Comparison of ENCODE assay signal across 9 mouse cellular contexts in genomic region chr4:106988886-106989225, GRCm38 (mm10).
DNase-seq lines count a peak whose midpoint lies in the region; ATAC-seq and TF ChIP-seq lines count a peak whose summit lies in the region.
"Had no signal": no experiment of that assay in that cellular context is flagged by ENCODE, and none has a peak within 500 bp of the region (broad histone marks: within the 10 kb centered on the region; RNA-seq: fewer than 3 reads in every experiment).

No protein-coding gene starts in this region.

- 31% methylated on average over 6 of the region's 6 CpGs for WGBS in forebrain, embryonic 10.5 days
- 33% methylated on average over 6 of the region's 6 CpGs for WGBS in forebrain, postnatal 0 days
- WGBS in embryonic facial prominence, embryonic 11.5 days = 42% methylated on average over 6 of the region's 6 CpGs
- 32% methylated on average over 6 of the region's 6 CpGs for WGBS in hindbrain, embryonic 15.5 days
- 14% methylated on average over 6 of the region's 6 CpGs for WGBS in midbrain, embryonic 13.5 days

- H3K27me3 ChIP-seq in forebrain, embryonic 10.5 days (ENCODE audit: poor library complexity, severe bottlenecking) = no peaks in the 10 kb centered on the region
- H3K27me3 ChIP-seq in forebrain, postnatal 0 days (ENCODE audit: insufficient read depth, low read length) = no peaks in the 10 kb centered on the region
- no peaks in the 10 kb centered on the region for H3K27me3 ChIP-seq in embryonic facial prominence, embryonic 11.5 days (ENCODE audit: control insufficient read depth, insufficient read depth, low read length)
- no peaks in the 10 kb centered on the region for H3K27me3 ChIP-seq in hindbrain, embryonic 15.5 days
- H3K27me3 ChIP-seq in midbrain, embryonic 13.5 days = no peaks in the 10 kb centered on the region

- H3K9ac ChIP-seq in forebrain, postnatal 0 days = no peak overlapping the region
- H3K9ac ChIP-seq in embryonic facial prominence, embryonic 11.5 days (replicated peaks; ENCODE audit: low read length) = no peak overlapping the region
- no peak overlapping the region for H3K9ac ChIP-seq in hindbrain, embryonic 15.5 days
- H3K9ac ChIP-seq in midbrain, embryonic 13.5 days (replicated peaks) = peak overlapping the region; percentile 33; the same call in 1 of the 2 replicates
- H3K9ac ChIP-seq: liver, embryonic 14.5 days had no signal

- no peak for DNase-seq in forebrain, embryonic 10.5 days (ENCODE audit: extremely low spot score, low spot score)
- no peak for DNase-seq in forebrain, postnatal 0 days
- DNase-seq in embryonic facial prominence, embryonic 11.5 days (ENCODE audit: low spot score) = no peak
- no peak for DNase-seq in adrenal gland, postnatal 14 days
- DNase-seq in right cerebral cortex, postnatal 14 days = no peak
- no peak for DNase-seq in MN1 (ENCODE audit: low spot score)

- no peak overlapping the region for H3K4me2 ChIP-seq in forebrain, postnatal 0 days (ENCODE audit: low read depth)
- no peak overlapping the region for H3K4me2 ChIP-seq in embryonic facial prominence, embryonic 11.5 days (ENCODE audit: low read depth, low read length)
- H3K4me2 ChIP-seq in hindbrain, embryonic 15.5 days = no peak overlapping the region
- 0 out of 2 replicates have a peak overlapping the region, but pooled peaks have one; percentile 4 for H3K4me2 ChIP-seq in midbrain, embryonic 13.5 days (replicated peaks)

- H3K4me3 ChIP-seq in forebrain, embryonic 10.5 days = peak overlapping the region; percentile 24; the same call in 1 of the 2 replicates
- no peak overlapping the region for H3K4me3 ChIP-seq in forebrain, postnatal 0 days (ENCODE audit: low read depth, low read length)
- H3K4me3 ChIP-seq in embryonic facial prominence, embryonic 11.5 days (ENCODE audit: low read depth, low read length) = no peak overlapping the region
- H3K4me3 ChIP-seq in hindbrain, embryonic 15.5 days = no peak overlapping the region
- H3K4me3 ChIP-seq in midbrain, embryonic 13.5 days (replicated peaks) = no peak overlapping the region

- H3K36me3 ChIP-seq in forebrain, embryonic 10.5 days (replicated peaks) = peaks cover 18% of the 10 kb centered on the region
- H3K36me3 ChIP-seq in forebrain, postnatal 0 days (ENCODE audit: insufficient read depth) = no peaks in the 10 kb centered on the region
- no peaks in the 10 kb centered on the region for H3K36me3 ChIP-seq in embryonic facial prominence, embryonic 11.5 days (replicated peaks; ENCODE audit: control insufficient read depth, insufficient read depth, low read depth, low read length)
- no peaks in the 10 kb centered on the region for H3K36me3 ChIP-seq in hindbrain, embryonic 15.5 days
- no peaks in the 10 kb centered on the region for H3K36me3 ChIP-seq in midbrain, embryonic 13.5 days

- TF ChIP-seq CTCF in forebrain, postnatal 0 days (IDR thresholded peaks at IDR 0.05; ENCODE audit: low read depth) = no peak

- no peak; the same call in 1 of the 2 replicates for ATAC-seq in forebrain, postnatal 0 days
- no peak; the same call in 1 of the 2 replicates for ATAC-seq in embryonic facial prominence, embryonic 11.5 days (replicated peaks; ENCODE audit: insufficient number of reproducible peaks, low FRiP score, low TSS enrichment, low read depth)
- ATAC-seq in hindbrain, embryonic 15.5 days (ENCODE audit: low FRiP score, low read depth) = no peak
- no peak for ATAC-seq in midbrain, embryonic 13.5 days

- peak overlapping the region; percentile 83 for H3K27ac ChIP-seq in forebrain, embryonic 10.5 days
- H3K27ac ChIP-seq in forebrain, postnatal 0 days (ENCODE audit: low read depth, low read length) = no peak overlapping the region; the same call in 1 of the 2 replicates
- peak overlapping the region; percentile 41; the same call in 1 of the 2 replicates for H3K27ac ChIP-seq in embryonic facial prominence, embryonic 11.5 days (replicated peaks; ENCODE audit: low read depth, low read length)
- H3K27ac ChIP-seq in hindbrain, embryonic 15.5 days (replicated peaks) = peak overlapping the region; percentile 65
- H3K27ac ChIP-seq in midbrain, embryonic 13.5 days = peak overlapping the region; percentile 83
- H3K27ac ChIP-seq: liver, embryonic 14.5 days had no signal

- no peaks in the 10 kb centered on the region for H3K9me3 ChIP-seq in forebrain, embryonic 10.5 days
- no peaks in the 10 kb centered on the region for H3K9me3 ChIP-seq in forebrain, postnatal 0 days (ENCODE audit: low read length)
- H3K9me3 ChIP-seq in embryonic facial prominence, embryonic 11.5 days (replicated peaks; ENCODE audit: control insufficient read depth, low read length) = no peaks in the 10 kb centered on the region
- H3K9me3 ChIP-seq in hindbrain, embryonic 15.5 days = no peaks in the 10 kb centered on the region
- H3K9me3 ChIP-seq in midbrain, embryonic 13.5 days = no peaks in the 10 kb centered on the region

- peaks cover 100% of the 10 kb centered on the region for H3K4me1 ChIP-seq in forebrain, embryonic 10.5 days
- H3K4me1 ChIP-seq in forebrain, postnatal 0 days (ENCODE audit: insufficient read depth) = peaks cover 25% of the 10 kb centered on the region
- peaks cover 37% of the 10 kb centered on the region for H3K4me1 ChIP-seq in embryonic facial prominence, embryonic 11.5 days (ENCODE audit: control insufficient read depth, insufficient read depth, low read length)
- peaks cover 87% of the 10 kb centered on the region for H3K4me1 ChIP-seq in hindbrain, embryonic 15.5 days (replicated peaks)
- peaks cover 99% of the 10 kb centered on the region for H3K4me1 ChIP-seq in midbrain, embryonic 13.5 days (replicated peaks)
